Mouse (Mus musculus) embryonic facial prominence, embryonic 12.5 days (tissue): ENCODE data around the gene Ackr2. TPM values are rescaled to one million over a fixed set of nuclear protein-coding genes. Genes with fewer than 3 reads are reported as not detected.
A peak's percentile ranks its signal among the peaks of the same experiment; 100 is the strongest.

Experiments
- ATAC-seq: fragments of 200-750 bp; cut with Nextera tagmentation; 2 replicates; pipeline ENCODE4 v1.8.0; 2017; ENCODE audit not compliant: insufficient number of reproducible peaks, insufficient read depth, low FRiP score, low TSS enrichment
- H3K27ac ChIP-seq: fragments of 300-500 bp; sonication (generic); 2 replicates; pipeline ENCODE4 v1.5.1; 2016; ENCODE audit warnings: mild to moderate bottlenecking
- H3K27me3 ChIP-seq: fragments of 300-500 bp; sonication (generic); 2 replicates; pipeline ENCODE4 v1.6.1; 2016; ENCODE audit warnings: mild to moderate bottlenecking, moderate library complexity
- H3K36me3 ChIP-seq: fragments of 300-500 bp; sonication (generic); 2 replicates; pipeline ENCODE4 v1.6.1; 2016; ENCODE audit warnings: mild to moderate bottlenecking
- H3K4me1 ChIP-seq: fragments of 300-500 bp; sonication (generic); 2 replicates; pipeline ENCODE4 v1.6.1; 2016
- H3K4me2 ChIP-seq: fragments of 300-500 bp; sonication (generic); replicated peaks from 2 replicates; pipeline ENCODE4 v1.6.1; 2016; ENCODE audit warnings: mild to moderate bottlenecking, moderate library complexity
- H3K4me3 ChIP-seq: fragments of 300-500 bp; sonication (generic); 2 replicates; pipeline ENCODE4 v1.5.1; 2016; ENCODE audit warnings: mild to moderate bottlenecking
- H3K9ac ChIP-seq: fragments of 300-500 bp; sonication (generic); 2 replicates; pipeline ENCODE4 v1.6.1; 2016; ENCODE audit warnings: mild to moderate bottlenecking, moderate library complexity
- H3K9me3 ChIP-seq: fragments of 300-500 bp; sonication (generic); 2 replicates; pipeline ENCODE4 v1.6.1; 2016; ENCODE audit warnings: mild to moderate bottlenecking, moderate library complexity
- WGBS: fragments of 180-500 bp; shearing (Covaris S2); methylation state at CpG from one replicate; pipeline ENCODE4 v1.1.7; 2016; 5-methylcytosine and 5-hydroxymethylcytosine counted together
- polyA plus RNA-seq: library from polyadenylated mRNA; unstranded; fragments of >200 nt; fragmentation: Nextera tagmentation; extraction: Ambion mirVana; gene quantifications from 2 replicates; pipeline ENCODE4 v1.2.1, GENCODE M21; 2016

Ackr2 gene
- polyA plus RNA-seq, 1 experiment from 2014 or later = 0.22 TPM

GRCm38 (mm10) chr9:121925959-121926358 lies 27.8 kb downstream of the Ackr2 start:
- 74% methylated on average over 8 of the region's 8 CpGs for WGBS
- ATAC-seq = no peak
- Histone ChIP-seq H3K27ac (no peak overlapping the region), H3K9me3 (no peaks in the 10 kb centered on the region), H3K27me3 (no peaks in the 10 kb centered on the region), H3K4me1 (peaks cover 5% of the 10 kb centered on the region; the same call in 1 of the 2 replicates), H3K36me3 (no peaks in the 10 kb centered on the region), H3K9ac (no peak overlapping the region), H3K4me3 (no peak overlapping the region), H3K4me2 (no peak overlapping the region)

- Histone ChIP-seq H3K27ac (no peak overlapping the region), H3K36me3 (no peaks in the 10 kb centered on the region), H3K4me2 (no peak overlapping the region), H3K9me3 (no peaks in the 10 kb centered on the region), H3K4me1 (peaks cover 5% of the 10 kb centered on the region; the same call in 1 of the 2 replicates), H3K4me3 (no peak overlapping the region), H3K27me3 (no peaks in the 10 kb centered on the region), H3K9ac (no peak overlapping the region)
- ATAC-seq = no peak
- WGBS = 47% methylated on average over 11 of the region's 11 CpGs
These were observed 28.7 kb downstream of the Ackr2 start for GRCm38 (mm10) chr9:121926634-121927405.

- no peak overlapping the region for H3K27ac ChIP-seq
- no peak overlapping the region for H3K4me2 ChIP-seq
- H3K9ac ChIP-seq = no peak overlapping the region
- no peaks in the 10 kb centered on the region for H3K36me3 ChIP-seq
- H3K4me1 ChIP-seq = peaks cover 5% of the 10 kb centered on the region; the same call in 1 of the 2 replicates
- no peaks in the 10 kb centered on the region for H3K27me3 ChIP-seq
- ATAC-seq = no peak
- no peak overlapping the region for H3K4me3 ChIP-seq
- H3K9me3 ChIP-seq = no peaks in the 10 kb centered on the region
- WGBS = 79% methylated on average over 7 of the region's 7 CpGs
These were observed 29.6 kb downstream of the Ackr2 start for GRCm38 (mm10) chr9:121927721-121928120.

- Histone ChIP-seq H3K27me3 (no peaks in the 10 kb centered on the region), H3K36me3 (no peaks in the 10 kb centered on the region), H3K27ac (no peak overlapping the region), H3K4me2 (no peak overlapping the region), H3K9ac (no peak overlapping the region), H3K9me3 (no peaks in the 10 kb centered on the region), H3K4me1 (peaks cover 5% of the 10 kb centered on the region; the same call in 1 of the 2 replicates), H3K4me3 (no peak overlapping the region)
- no peak for ATAC-seq
- 19% methylated on average over 2 of the region's 2 CpGs for WGBS
These were observed 30.3 kb downstream of the Ackr2 start for GRCm38 (mm10) chr9:121928498-121928897.

- Histone ChIP-seq H3K27me3 (no peaks in the 10 kb centered on the region), H3K36me3 (no peaks in the 10 kb centered on the region), H3K27ac (no peak overlapping the region), H3K9me3 (no peaks in the 10 kb centered on the region), H3K4me1 (no peaks in the 10 kb centered on the region), H3K9ac (no peak overlapping the region), H3K4me2 (no peak overlapping the region), H3K4me3 (no peak overlapping the region)
- no peak for ATAC-seq
- WGBS = 90% methylated on average over 4 of the region's 4 CpGs
These were observed 36.7 kb downstream of the Ackr2 start for GRCm38 (mm10) chr9:121934856-121935255.

- Histone ChIP-seq H3K27me3 (no peaks in the 10 kb centered on the region), H3K27ac (no peak overlapping the region), H3K4me3 (no peak overlapping the region), H3K9me3 (no peaks in the 10 kb centered on the region), H3K9ac (no peak overlapping the region), H3K4me2 (no peak overlapping the region), H3K4me1 (no peaks in the 10 kb centered on the region), H3K36me3 (no peaks in the 10 kb centered on the region)
- 75% methylated on average over 1 of the region's 1 CpGs for WGBS
- no peak for ATAC-seq
These were observed 38.8 kb downstream of the Ackr2 start for GRCm38 (mm10) chr9:121936952-121937351.

GRCm38 (mm10) chr9:121937451-121937864 lies 39.3 kb downstream of the Ackr2 start:
- H3K4me1 ChIP-seq = no peaks in the 10 kb centered on the region
- peak overlapping the region; percentile 52; the same call in 1 of the 2 replicates for H3K4me3 ChIP-seq
- no peak overlapping the region for H3K27ac ChIP-seq
- no peaks in the 10 kb centered on the region for H3K27me3 ChIP-seq
- H3K4me2 ChIP-seq = peak overlapping the region; percentile 44
- H3K36me3 ChIP-seq = no peaks in the 10 kb centered on the region
- WGBS = 50% methylated on average over 6 of the region's 6 CpGs
- H3K9me3 ChIP-seq = no peaks in the 10 kb centered on the region
- peak overlapping the region; percentile 33; the same call in 1 of the 2 replicates for H3K9ac ChIP-seq
- 0 out of 2 replicates have a peak, but pooled peaks have one; percentile 22 for ATAC-seq

GRCm38 (mm10) chr9:121937944-121938355 lies 39.8 kb downstream of the Ackr2 start:
- Histone ChIP-seq H3K9ac (peak overlapping the region; percentile 44), H3K36me3 (no peaks in the 10 kb centered on the region), H3K4me1 (no peaks in the 10 kb centered on the region), H3K27ac (no peak overlapping the region), H3K27me3 (no peaks in the 10 kb centered on the region), H3K9me3 (no peaks in the 10 kb centered on the region), H3K4me3 (peak overlapping the region; percentile 52), H3K4me2 (peak overlapping the region; percentile 44)
- ATAC-seq = 0 out of 2 replicates have a peak, but pooled peaks have one; percentile 64
- 61% methylated on average over 21 of the region's 21 CpGs for whole genome bisulfite sequencing

- Histone ChIP-seq H3K9me3 (no peaks in the 10 kb centered on the region), H3K4me2 (no peak overlapping the region), H3K4me3 (no peak overlapping the region), H3K4me1 (no peaks in the 10 kb centered on the region), H3K36me3 (no peaks in the 10 kb centered on the region), H3K27me3 (no peaks in the 10 kb centered on the region), H3K9ac (no peak overlapping the region), H3K27ac (no peak overlapping the region)
- no peak for ATAC-seq
- WGBS = 84% methylated on average over 3 of the region's 3 CpGs
These were observed 44.9 kb downstream of the Ackr2 start for GRCm38 (mm10) chr9:121943005-121943404.

GRCm38 (mm10) chr9:121943628-121944027 lies 45.5 kb downstream of the Ackr2 start:
- no peak overlapping the region for H3K4me2 ChIP-seq
- no peaks in the 10 kb centered on the region for H3K27me3 ChIP-seq
- no peak for ATAC-seq
- H3K9me3 ChIP-seq = no peaks in the 10 kb centered on the region
- no peak overlapping the region for H3K4me3 ChIP-seq
- WGBS = 86% methylated on average over 3 of the region's 3 CpGs
- H3K27ac ChIP-seq = no peak overlapping the region
- no peaks in the 10 kb centered on the region for H3K4me1 ChIP-seq
- H3K9ac ChIP-seq = no peak overlapping the region
- no peaks in the 10 kb centered on the region for H3K36me3 ChIP-seq

- no peak overlapping the region for H3K27ac ChIP-seq
- no peak for ATAC-seq
- H3K4me2 ChIP-seq = no peak overlapping the region
- H3K27me3 ChIP-seq = no peaks in the 10 kb centered on the region
- no peaks in the 10 kb centered on the region for H3K9me3 ChIP-seq
- 13% methylated on average over 4 of the region's 4 CpGs for WGBS
- no peaks in the 10 kb centered on the region for H3K36me3 ChIP-seq
- no peak overlapping the region for H3K4me3 ChIP-seq
- peaks cover 16% of the 10 kb centered on the region for H3K4me1 ChIP-seq
- no peak overlapping the region for H3K9ac ChIP-seq
These were observed 49.6 kb downstream of the Ackr2 start for GRCm38 (mm10) chr9:121947784-121948183.

GRCm38 (mm10) chr9:121948431-121948830 lies 50.3 kb downstream of the Ackr2 start:
- WGBS = 78% methylated on average over 4 of the region's 4 CpGs
- Histone ChIP-seq H3K4me1 (peaks cover 16% of the 10 kb centered on the region), H3K4me2 (no peak overlapping the region), H3K9me3 (no peaks in the 10 kb centered on the region), H3K27ac (no peak overlapping the region), H3K27me3 (no peaks in the 10 kb centered on the region), H3K36me3 (no peaks in the 10 kb centered on the region), H3K4me3 (no peak overlapping the region), H3K9ac (no peak overlapping the region)
- ATAC-seq = no peak
